Mouse (Mus musculus) thymus, adult 18-20 months (tissue): ENCODE data around the gene Fam189a1.
A peak's percentile ranks its signal among the peaks of the same experiment; 100 is the strongest.

Experiments used
- DNase-seq, 2 experiments: peaks; one replicate each; pipeline ENCODE4 v3.0.0; 2022; ENCODE audit warnings: mixed read lengths in 2 of 2

The Fam189a1 gene

GRCm38 (mm10) chr7:65101661-65102060 lies 54.7 kb downstream of the Fam189a1 start:
- DNase-seq, result no peak

DNA sequence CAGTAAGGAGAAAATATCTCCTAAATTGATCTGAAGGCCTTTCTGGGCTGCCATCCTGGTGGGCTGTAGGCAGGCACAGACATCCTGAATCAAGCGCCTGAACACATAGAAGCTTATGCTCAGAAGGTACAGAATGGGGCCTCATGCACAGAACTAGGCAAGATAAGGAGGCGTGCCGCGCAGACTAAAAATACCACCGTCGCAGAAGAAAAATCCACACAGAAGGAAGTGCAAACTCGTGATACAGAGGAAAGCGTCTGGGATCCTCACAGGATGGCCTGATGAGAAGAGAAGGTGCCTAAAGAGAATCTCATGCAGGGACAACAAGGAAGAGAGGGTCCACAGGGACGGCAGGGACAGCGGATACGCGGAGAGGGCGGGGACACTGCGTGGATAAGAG lies 58.7 kb downstream of the Fam189a1 start:
- no peak for DNase-seq

GRCm38 (mm10) chr7:65095631-65096107 lies 60.7 kb downstream of the Fam189a1 start:
- no peak for DNase-seq

GRCm38 (mm10) chr7:65093314-65093713 lies 63.1 kb downstream of the Fam189a1 start:
- no peak for DNase-seq

- no peak for DNase-seq
Measured at GRCm38 (mm10) chr7:65091486-65091885, 64.9 kb downstream of the Fam189a1 start.

DNA sequence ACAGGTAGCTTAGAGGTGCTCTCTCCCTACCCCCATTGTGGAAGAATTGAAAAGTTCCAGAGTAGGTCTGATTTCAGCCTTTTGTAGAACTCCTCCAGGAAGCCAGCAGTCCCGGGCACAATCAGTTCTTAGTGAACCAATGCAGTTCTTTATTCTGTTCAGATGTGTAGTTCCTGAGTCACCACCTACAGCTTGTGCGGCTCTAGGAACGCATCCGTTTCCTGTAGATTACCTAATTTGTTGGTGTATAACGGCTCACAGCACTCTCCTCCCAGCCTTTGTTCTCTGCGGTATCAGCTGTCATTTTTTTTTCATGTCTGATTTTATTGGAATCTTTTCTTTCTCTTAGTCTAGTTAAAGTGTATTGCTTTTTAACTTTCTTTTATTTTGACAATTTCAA lies 70.4 kb downstream of the Fam189a1 start:
- peak in 1 of 2 experiments; percentile 6 for DNase-seq

- no peak for DNase-seq
Measured at GRCm38 (mm10) chr7:65082778-65083091, 73.6 kb downstream of the Fam189a1 start.

- DNase-seq, result no peak
Measured at GRCm38 (mm10) chr7:65081979-65082777, 74.2 kb downstream of the Fam189a1 start.

- DNase-seq, result no peak
Measured at GRCm38 (mm10) chr7:65076134-65076533, 80.2 kb downstream of the Fam189a1 start.

- no peak for DNase-seq
Measured at GRCm38 (mm10) chr7:65074194-65074593, 82.2 kb downstream of the Fam189a1 start.

DNA sequence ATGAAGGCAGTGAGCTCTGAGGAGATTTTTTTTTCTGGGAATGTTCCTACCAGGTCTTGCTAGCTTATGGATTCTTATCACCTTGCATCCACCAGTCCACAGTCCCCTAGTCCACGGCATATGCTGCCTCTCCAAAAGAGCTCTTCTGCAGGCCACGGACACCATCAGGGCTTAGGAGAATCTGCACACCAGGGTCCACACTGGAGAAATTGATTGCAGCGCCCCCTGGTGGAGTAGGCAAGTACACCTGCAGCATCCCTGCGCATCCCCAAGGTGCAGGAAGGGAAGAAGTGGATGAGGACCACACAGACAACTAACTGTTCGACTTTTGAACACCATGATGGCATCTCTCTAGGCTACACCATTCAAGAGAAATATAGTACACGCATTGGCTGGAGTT lies 82.8 kb downstream of the Fam189a1 start:
- no peak for DNase-seq

DNA sequence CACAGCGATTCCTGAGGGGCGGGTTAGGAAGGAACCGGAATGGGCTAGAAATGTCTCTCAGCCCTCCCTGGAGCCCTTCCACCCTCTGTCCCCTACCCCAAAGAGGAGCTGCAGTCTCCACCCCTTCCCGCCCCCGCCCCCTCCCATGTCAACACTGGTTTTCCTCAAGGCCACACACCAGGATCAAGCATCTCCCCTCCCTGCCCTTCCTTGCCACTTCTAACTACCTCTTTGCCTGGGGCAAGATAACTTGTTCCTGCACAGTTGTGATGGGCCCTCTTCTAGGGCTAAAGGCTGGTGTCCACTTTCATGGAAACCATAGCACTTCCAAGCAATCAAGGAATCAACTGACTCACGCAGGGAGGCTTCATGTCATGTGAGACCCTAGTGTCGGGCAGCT lies 90.2 kb downstream of the Fam189a1 start:
- DNase-seq, result no peak

DNA sequence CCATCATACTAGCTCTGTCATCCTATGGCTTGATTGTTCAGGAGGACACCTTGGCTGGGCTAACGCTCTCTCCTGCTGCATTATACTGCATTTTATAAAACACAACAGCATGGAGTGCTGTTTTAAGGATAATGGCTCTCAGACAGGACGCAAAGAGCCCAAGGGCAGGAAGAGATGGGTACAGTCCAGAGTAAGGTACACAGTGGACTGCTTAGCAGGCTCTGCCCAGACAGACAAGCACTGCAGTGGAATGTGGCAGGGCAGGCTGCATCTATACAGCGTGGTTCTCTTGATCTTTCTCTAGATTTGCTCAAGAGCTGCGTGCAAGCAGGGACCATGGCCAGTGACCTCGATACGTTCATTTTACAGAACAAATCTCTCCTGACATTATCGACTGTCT lies 90.9 kb downstream of the Fam189a1 start:
- DNase-seq, result no peak

GRCm38 (mm10) chr7:65064638-65065037 lies 91.7 kb downstream of the Fam189a1 start:
- no peak for DNase-seq

DNA sequence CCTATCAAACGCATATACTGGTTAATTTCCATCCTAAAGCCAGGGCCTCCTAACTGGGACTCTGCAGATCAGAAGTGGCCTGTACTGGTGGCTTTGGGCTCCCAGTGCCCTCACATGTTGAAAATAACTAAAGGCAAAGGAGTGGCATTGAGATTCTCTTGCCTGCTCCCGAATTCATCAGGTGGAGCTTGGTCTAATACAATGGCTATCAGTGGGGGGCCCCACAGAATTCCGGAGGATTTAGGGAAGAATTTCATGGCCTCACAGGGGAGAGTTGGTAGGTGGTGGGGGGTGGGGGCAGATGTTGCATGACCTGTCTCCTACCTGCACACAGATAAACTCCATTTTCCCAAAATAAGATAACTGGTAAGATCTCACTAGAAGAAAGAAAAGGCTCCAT lies 92.3 kb downstream of the Fam189a1 start:
- no peak for DNase-seq

DNA sequence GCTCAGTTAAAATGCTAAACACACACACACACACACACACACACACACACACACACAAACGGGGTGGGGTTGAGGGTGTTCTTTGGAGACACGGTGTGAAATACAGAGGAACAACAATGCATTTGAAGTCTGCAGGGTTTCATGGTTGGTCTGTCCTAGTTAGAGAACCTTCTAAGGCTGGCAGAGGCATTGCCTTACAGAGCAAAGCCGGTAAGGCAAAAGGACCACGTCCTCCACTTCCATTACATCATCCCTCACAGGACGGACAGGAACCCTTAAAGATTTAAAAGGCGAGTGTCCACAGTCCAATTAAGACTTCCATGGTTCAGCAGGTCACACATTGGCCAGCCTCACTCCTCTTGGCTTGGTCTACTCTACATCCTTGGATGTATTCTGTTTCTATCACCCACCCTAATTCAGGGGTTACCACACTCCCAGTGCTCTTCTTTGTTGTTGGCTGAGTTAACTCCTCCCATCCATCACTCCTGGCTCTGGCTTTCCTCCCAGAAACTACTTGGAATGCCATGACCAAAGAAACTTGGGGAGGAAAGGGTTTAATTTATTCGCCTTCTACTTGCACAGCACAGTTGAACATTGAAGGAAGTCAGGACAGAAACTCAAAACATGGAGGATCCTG lies 96.1 kb downstream of the Fam189a1 start:
- no peak for DNase-seq

DNA sequence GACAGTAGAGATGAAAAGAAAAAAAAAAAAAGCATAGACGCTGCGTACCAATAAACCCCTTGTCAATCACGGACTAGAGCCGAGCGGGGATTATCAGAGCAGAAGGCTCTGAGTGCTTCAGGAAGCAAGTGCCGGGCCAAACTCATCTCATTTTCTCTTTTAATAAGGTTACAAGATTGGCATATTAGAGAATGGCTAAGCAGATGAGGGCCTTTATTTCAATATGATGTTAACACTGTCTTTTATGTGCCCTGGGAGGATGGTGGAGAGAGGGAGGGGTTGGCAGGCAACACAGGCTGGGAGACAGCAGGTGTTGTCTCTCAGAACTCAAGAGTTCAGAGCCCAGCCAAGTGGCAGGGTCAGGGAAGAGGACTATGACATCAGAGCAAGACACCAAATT lies 99.5 kb downstream of the Fam189a1 start:
- no peak for DNase-seq

DNA sequence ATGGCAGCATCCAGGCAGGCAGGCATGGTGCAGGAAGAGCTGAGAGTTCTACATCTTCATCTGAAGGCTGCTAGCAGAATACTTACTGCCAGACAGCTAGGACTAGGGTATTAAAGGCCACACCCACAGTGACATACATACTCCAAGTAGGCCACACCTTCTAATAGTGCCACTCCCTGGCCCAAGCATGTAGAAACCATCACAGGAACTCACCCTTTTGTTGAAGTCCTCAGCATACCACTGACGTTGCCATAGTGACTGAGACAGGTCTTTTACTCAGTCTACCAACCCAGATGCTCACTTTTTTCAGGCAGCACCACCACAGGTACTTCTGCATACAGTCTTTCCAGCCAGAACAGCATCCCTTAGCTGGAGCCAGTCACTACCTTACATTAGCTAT lies 104.4 kb downstream of the Fam189a1 start:
- no peak for DNase-seq

- no peak for DNase-seq
Measured at GRCm38 (mm10) chr7:65049236-65049954, 107.0 kb downstream of the Fam189a1 start.

DNA sequence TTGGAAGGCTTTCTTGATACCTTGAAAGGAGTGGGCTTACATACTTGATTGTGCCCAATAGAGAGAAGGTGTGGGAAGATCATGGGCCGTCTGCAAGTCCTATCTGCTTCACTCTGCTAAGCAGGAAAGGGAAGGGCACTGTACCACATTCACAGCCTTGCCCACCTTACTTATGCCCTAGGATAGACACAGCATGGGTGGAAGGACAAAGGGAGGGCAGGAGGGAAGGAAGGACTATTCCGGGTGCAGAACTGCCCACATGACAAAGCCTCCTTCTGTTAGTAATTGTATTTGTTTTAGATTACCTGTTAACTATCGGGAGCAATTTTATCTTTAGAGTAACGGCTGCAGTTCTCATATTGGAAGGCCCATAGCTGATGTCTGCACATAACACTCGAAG lies 108.7 kb downstream of the Fam189a1 start:
- no peak for DNase-seq

DNA sequence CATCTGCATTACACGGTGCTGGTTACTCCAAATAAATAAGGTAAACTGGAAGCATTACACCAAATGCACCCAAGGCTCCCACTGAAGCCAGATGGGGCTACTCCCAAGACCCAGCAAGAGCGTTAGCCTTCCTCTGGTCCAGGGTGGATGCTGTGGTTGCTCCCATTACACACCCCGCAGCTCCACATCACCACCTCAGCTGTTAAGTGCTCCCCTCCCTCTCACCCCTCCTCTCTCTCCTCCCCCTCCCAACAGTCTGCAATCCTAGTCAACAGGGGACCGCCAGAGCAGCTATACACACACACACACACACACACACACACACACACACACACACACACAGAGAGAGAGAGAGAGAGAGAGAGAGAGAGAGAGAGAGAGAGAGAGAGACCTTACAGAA lies 109.7 kb downstream of the Fam189a1 start:
- no peak for DNase-seq

GRCm38 (mm10) chr7:65044280-65044679 lies 112.1 kb downstream of the Fam189a1 start:
- DNase-seq, result no peak

- DNase-seq, result no peak
Measured at GRCm38 (mm10) chr7:65041106-65041505, 115.3 kb downstream of the Fam189a1 start.

DNA sequence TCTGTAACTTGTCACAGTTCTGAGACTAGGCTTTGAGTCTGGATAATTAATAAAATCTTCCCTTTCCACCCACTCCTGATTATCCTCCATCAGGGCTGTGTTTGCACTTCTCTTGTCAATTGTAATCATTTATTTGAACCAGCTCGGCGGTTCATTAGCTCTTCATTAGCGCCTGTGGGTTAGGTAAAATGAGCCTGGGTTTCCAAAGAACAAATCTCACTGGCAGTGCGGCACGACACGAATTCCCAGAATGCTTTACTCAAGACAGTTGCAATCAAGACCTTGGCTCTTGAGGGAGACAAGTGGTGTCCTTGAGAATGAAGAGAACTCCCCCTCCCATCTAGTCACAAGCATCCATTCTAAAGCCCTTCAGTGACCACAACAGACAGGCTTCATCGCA lies 124.6 kb downstream of the Fam189a1 start:
- no peak for DNase-seq
